8 mouse cellular contexts compared by ENCODE assay signal in the genomic region with DNA sequence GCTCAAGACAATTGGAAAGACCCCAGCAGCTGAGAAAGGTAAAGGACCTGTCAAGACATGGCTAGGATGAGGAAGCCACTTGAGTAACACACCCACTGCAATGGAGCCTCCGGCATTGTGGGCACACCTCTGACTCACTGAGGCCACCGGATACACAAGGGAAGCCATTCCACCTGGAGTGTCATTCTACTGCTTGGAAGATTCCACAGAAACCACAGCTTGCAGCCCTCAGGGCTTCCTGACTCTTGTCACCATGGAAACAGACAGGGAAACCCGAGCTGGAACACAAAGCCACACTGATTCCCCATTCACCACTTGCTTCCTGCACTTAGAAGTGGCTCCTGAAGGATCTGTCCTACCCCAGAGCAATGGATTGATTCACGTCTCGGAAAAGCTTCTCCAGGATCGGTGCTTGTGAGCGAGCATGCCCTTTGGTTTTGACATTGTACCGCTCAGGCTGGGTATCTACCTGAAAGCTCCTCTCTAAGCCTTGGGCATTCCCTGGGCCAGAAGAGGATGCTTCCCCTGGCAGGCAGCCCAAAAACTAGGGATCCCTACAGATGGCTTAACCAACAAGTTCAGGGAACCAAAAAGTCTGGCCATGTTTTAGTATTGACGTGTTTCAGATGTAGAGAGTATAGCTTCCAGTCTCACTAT. TPM values are rescaled to one million over a fixed set of nuclear protein-coding genes. Genes with fewer than 3 reads are reported as not detected.
DNase-seq lines count a peak whose midpoint lies in the region.

No protein-coding gene starts in this region.

- peak; percentile 71 to 78 for DNase-seq in cerebellum, postnatal 10 days
- no peak for DNase-seq in cerebellum, adult 18-20 months
- peak; percentile 64 for DNase-seq in right cerebral cortex, adult 18-20 months
- no peak for DNase-seq in right cerebral cortex, postnatal 14 days
- DNase-seq in heart, postnatal 4 days, result peak; percentile 50
- peak; percentile 48 for DNase-seq in mesoderm, embryonic 11.5 days (ENCODE audit: low read depth, low spot score)
- no peak for DNase-seq in adrenal gland, postnatal 10 days
- DNase-seq in B cell, adult 2 months, result no peak

RNA-seq across cellular contexts. Expression of gene Trib2, which starts 15.7 kb away (rescaled TPM):
- total RNA-seq in heart, postnatal 4 days (2021), result 10 to 100 TPM; 73.6 to 83.6 TPM
- 10 to 100 TPM; 24.8 to 25.1 TPM for total RNA-seq in adrenal gland, postnatal 10 days (2021)

Comparison
In these comparisons a context has a peak if more than half of its experiments do, and no peak if none do; other contexts are left out.
1. DNase-seq: peak in cerebellum, postnatal 10 days (2 of 2), right cerebral cortex, adult 18-20 months (single experiment), heart, postnatal 4 days (single experiment) and mesoderm, embryonic 11.5 days (single experiment); none in cerebellum, adult 18-20 months (0 of 2), right cerebral cortex, postnatal 14 days (single experiment), adrenal gland, postnatal 10 days (single experiment) and B cell, adult 2 months (0 of 2).